Mouse (Mus musculus) T-cell, adult 2 months (primary cell): Measurements from ENCODE around the gene Ciapin1.
"Not testable (repeated sequence)": the region's sequence is repeated elsewhere in the genome, so short reads cannot be mapped to it uniquely, and the experiment has no call there.

Source experiments
- DNase-seq: peaks from one replicate; pipeline ENCODE4 v3.0.0; 2022; ENCODE audit warnings: low spot score

The Ciapin1 gene

DNA sequence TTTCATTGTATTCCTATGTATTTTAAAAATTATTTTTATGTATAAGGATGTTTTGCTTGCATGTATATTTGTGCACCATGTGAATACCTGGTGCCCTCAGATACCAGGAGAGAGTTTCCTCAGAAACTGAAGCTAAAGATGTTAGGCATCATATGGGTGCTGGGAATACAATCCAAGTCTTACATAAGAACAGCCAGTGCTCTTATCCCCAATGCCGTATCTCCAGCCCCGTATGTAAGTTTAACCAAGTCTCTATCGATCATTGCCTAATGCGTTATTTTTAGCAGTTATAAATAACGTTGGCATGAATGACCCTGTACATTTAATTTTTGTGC is 18.8 kb upstream of the Ciapin1 start:
- DNase-seq = no peak

DNA sequence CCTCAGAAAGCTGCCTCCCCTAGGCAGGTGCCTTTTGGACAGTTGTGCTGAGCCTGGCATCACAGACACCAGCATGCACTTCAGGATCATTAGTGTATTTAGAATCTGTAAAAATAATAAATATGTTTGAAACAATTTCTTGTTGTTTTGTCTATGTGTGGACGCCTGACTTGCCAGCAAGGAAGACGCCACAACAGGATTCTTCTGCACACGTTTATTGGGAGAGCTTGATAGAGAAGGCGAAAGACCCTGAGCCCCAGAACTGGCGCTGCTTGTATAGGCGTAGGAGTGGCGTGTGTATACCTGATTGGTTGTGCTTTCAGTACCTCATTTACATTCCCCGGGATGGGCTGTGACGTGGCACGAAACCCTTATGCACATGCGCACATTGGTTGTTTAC is 16.6 kb upstream of the Ciapin1 start:
- DNase-seq = not testable (repeated sequence)

DNA sequence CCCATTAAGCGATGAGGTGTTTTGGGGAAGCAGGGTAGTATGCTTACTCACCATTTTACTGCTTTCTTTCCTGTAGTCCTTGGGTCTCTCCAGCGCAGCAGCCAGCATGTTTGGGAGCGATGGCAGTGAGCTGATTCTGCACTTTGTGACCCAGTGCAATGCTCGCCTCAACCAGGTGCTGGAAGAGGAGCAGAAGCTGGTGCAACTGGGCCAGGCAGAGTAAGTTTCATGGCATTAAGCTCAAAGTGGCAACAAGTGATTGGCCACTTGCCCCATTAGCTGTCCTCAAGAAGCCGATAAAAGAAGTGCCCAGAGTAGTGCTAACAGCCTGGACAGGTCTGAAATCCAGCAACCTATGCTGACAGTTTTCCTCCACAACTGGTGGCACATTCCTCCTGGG is 11.9 kb upstream of the Ciapin1 start:
- DNase-seq = no peak

DNA sequence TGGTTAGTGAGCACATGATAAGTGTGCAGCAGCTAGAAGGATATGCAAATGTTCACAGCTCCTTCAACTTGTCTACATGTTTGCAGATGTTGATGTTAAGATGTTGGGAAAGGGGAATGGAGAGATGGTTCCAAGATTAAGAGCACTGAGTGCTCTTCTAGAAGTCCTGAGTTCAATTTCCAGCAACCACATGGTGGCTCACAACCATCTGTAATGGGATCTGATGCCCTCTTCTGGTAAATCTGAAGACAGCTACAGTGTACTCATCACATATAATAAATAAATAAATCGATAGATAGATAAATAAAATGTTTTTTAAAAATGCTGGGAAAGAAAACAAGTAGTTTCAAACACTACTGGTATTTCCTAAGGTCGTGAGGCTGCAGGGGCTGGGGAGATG is 3.0 kb upstream of the Ciapin1 start:
- DNase-seq = no peak

DNA sequence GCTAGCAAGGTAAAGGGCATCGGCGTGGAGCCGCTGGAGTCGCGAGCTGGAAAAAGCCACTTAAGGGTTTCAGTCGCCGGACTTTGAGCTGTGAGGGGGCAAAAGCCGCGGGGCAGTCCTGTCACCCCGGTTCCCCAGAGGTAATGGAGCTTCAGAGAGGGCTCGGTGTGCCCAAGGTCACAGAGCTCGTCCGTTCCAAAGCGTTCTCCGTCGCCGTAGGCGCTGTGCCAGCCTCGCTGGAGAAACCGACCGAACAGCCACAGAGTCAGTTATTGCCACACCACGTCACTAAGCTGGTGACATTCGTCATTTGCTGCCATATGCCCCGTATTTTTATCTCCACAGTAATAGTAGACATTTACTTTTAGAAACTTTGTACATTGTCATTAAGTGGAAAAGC is 442 bp upstream of the Ciapin1 start:
- DNase-seq = peak; percentile 76

- DNase-seq = no peak
These were observed 1.5 kb downstream of the Ciapin1 start for GRCm38 (mm10) chr8:94836456-94837240.

DNA sequence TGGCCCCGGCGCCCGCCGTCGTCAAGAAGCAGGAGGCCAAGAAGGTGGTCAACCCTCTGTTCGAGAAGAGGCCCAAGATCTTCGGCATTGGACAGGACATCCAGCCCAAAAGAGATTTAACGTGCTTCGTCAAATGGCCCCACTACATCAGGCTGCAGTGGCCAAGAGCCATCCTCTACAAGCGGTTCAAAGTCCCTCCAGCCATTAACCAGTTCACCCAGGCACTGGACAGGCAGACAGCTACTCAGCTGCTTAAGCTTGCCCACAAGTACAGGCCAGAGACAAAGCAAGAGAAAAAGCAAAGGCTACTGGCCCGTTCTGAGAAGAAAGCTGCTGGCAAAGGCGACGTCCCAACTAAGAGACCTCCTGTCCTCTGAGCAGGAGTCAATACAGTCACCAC is 2.4 kb downstream of the Ciapin1 start:
- DNase-seq = not testable (repeated sequence)

- not testable (repeated sequence) for DNase-seq
These were observed 4.2 kb downstream of the Ciapin1 start for GRCm38 (mm10) chr8:94833901-94834405.

GRCm38 (mm10) chr8:94828284-94828683 is 9.9 kb downstream of the Ciapin1 start:
- DNase-seq = no peak

- DNase-seq = no peak
These were observed 11.9 kb downstream of the Ciapin1 start for GRCm38 (mm10) chr8:94826210-94826609.

GRCm38 (mm10) chr8:94825170-94825569 is 13.0 kb downstream of the Ciapin1 start:
- no peak for DNase-seq

- DNase-seq = peak; percentile 23
These were observed 15.3 kb downstream of the Ciapin1 start for GRCm38 (mm10) chr8:94822637-94823560.

DNA sequence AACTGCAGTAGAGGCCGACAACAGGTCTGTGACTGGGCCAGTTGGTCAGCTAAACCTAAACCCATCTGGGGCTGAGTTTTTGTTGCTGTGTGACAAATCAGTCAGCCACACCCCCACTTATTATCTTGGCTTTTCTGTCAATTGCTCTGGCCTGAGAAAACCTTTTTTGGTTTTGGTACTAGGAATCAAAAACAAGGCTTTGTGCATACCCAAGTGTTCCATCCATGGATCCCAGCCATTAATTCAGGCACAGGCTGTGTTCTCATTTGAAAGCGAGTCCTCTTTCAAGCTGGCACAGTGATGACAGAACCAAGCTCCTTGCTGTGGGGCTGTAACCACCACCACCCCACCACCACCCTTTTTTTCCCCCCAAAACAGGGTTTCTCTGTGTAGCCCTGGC is 16.8 kb downstream of the Ciapin1 start:
- DNase-seq = no peak

DNA sequence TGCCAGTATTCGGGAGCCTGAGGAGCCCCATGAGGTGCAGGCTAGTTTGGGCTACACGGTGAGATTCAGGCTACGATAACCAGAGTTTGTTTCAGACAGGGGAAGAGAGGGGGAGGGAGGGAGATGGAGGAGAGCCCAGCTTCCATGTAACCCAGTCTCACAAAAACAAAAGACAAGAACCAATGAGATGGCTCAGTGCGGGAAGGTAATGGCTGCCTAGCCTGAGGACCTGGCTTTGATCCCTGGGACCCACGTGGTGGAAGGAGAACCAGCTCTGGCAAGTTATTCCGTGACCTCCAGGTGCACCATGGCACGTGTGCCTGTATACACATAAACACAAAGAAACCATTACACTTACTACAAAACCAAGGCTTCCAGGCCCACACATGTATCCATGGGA is 17.6 kb downstream of the Ciapin1 start:
- no peak for DNase-seq

DNA sequence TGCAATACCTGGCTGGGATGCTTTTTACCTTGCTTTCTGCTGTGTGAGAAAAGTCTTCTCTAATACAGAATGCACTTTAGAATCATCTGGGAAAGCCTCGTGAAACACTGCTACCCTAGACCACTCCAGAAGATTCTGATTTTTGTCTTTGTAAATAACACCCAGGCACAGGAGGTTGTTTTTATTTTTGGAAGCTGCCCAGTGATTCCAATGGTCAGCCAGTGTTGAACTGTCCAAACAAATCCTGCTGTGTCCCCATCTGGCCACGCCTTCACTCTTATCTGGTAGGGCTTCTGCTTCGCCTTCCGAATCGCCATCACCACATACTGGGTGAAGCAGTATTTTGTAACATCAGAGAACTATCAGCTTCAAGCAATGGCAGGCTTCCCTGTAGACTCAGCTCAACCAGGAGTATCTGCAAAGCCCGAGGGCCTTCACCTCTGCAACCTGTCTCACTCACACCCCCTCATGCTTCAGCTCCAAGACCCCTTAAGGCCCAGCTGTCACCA is 18.4 kb downstream of the Ciapin1 start:
- DNase-seq = no peak

- DNase-seq = peak; percentile 25
These were observed 20.2 kb downstream of the Ciapin1 start for GRCm38 (mm10) chr8:94817933-94818332.

GRCm38 (mm10) chr8:94814556-94814955 is 23.6 kb downstream of the Ciapin1 start:
- peak; percentile 16 for DNase-seq

- DNase-seq = peak; percentile 70
These were observed 25.5 kb downstream of the Ciapin1 start for GRCm38 (mm10) chr8:94812645-94813098.

- DNase-seq = no peak
These were observed 26.5 kb downstream of the Ciapin1 start for GRCm38 (mm10) chr8:94811654-94812053.

GRCm38 (mm10) chr8:94810855-94811254 is 27.3 kb downstream of the Ciapin1 start:
- DNase-seq = no peak

DNA sequence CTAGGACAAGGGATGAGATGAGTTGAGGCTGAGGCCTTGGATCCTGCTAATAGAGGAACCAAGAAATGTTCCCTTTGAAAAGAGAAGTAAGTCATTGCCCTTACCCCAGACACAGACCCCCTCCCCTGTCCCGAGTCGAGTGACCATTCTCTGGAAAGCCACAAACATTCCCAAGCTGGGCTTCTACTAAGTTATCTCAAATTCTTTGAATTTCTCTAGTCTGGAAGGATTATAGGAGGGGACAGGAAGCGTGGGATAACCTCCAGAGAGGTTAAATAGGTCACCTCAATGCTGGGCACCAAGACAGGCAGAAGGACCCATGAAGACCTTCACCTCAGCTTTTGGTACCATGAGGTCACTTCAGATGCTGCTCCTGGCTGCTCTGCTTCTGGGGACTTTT is 28.0 kb downstream of the Ciapin1 start, which contains the start of gene Ccl17:
Gene Ccl17 (plus strand): TSS at position 301 of the 400 bp plus-strand sequence.
- no peak for DNase-seq

- no peak for DNase-seq
These were observed 29.8 kb downstream of the Ciapin1 start for GRCm38 (mm10) chr8:94808372-94808771.

- DNase-seq = no peak
These were observed 30.7 kb downstream of the Ciapin1 start for GRCm38 (mm10) chr8:94807506-94807905.
